Mouse (Mus musculus): Measurements from ENCODE around the gene Gm13277. TPM values are rescaled to one million over a fixed set of nuclear protein-coding genes. Genes with fewer than 3 reads are reported as not detected.
"Not testable (repeated sequence)": the region's sequence is repeated elsewhere in the genome, so short reads cannot be mapped to it uniquely, and the experiment has no call there.

The Gm13277 gene
- polyA plus RNA-seq, 1 experiment from 2014 or later: not detected

DNA sequence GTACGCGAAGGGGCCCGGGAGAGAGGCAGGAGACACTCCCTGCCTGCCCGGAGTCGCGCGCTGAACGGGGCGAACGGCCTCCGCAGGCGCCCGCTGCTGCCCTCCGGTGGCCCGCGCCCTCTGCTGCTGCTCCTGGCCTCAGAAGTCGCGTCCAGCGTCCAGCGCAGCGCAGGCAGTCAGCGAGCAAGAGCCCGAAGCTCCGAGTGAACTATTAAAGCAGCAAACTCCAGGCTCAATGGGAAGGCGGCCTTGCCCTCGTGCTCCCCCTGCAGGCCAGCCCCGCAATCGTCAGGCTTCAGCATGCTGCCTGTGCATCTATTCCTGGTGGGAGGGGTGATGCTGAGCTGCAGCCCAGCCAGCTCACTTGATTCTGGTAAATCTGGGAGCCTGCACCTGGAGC lies 2.8 kb downstream of the Gm13277 start, which contains the start of gene Gm13278:
TSS of gene Gm13278 (plus strand) at position 301 of the 400 bp plus-strand sequence.
- H3K4me2 ChIP-seq (ENCODE audit: low read length); H3K9ac ChIP-seq (ENCODE audit: low read length); H3K4me3 ChIP-seq (ENCODE audit: control insufficient read depth in 1 of 2, insufficient read depth in 1 of 2, low read depth in 1 of 2, low read length in 2 of 2); H3K36me3 ChIP-seq (ENCODE audit: control insufficient read depth, insufficient read depth, low read length); ATAC-seq (ENCODE audit: insufficient number of reproducible peaks, insufficient read depth, low FRiP score, low read depth); H3K27me3 ChIP-seq (ENCODE audit: control insufficient read depth, insufficient read depth, low read length); H3K4me1 ChIP-seq (ENCODE audit: control insufficient read depth in 2 of 2, insufficient read depth in 2 of 2, low read length in 2 of 2); H3K9me3 ChIP-seq (ENCODE audit: control insufficient read depth, low read length); H3K27ac ChIP-seq (replicated peaks in 1 of 2; ENCODE audit: control insufficient read depth in 1 of 2, insufficient read depth in 1 of 2, low read depth in 2 of 2, low read length in 2 of 2): not testable (repeated sequence)
- whole genome bisulfite sequencing: no CpG with 5 or more reads among the region's 28 CpGs

DNA sequence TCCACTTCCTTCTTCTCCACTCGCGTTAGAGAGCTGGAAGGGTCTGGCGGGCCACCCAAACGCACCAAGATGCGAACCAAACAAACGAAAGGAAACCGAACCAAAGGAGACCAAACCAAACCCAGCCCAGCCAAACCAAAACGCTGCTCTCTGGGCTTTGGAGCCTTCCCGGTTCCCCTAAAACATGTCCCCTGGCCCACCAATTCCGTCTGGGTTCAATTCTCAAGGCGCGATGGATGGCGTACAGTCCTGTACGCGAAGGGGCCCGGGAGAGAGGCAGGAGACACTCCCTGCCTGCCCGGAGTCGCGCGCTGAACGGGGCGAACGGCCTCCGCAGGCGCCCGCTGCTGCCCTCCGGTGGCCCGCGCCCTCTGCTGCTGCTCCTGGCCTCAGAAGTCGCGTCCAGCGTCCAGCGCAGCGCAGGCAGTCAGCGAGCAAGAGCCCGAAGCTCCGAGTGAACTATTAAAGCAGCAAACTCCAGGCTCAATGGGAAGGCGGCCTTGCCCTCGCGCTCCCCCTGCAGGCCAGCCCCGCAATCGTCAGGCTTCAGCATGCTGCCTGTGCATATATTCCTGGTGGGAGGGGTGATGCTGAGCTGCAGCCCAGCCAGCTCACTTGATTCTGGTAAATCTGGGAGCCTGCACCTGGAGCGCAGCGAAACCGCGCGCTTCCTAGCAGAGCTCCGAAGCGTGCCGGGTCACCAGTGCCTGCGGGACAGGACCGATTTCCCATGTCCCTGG lies 5.7 kb downstream of the Gm13277 start, which contains the start of gene Gm13275:
TSS of gene Gm13275 (plus strand) at position 552 of the 740 bp plus-strand sequence.
- H3K4me2 ChIP-seq (ENCODE audit: low read length); H3K9ac ChIP-seq (ENCODE audit: low read length); H3K36me3 ChIP-seq (ENCODE audit: control insufficient read depth, insufficient read depth, low read length); H3K27ac ChIP-seq (replicated peaks in 1 of 2; ENCODE audit: control insufficient read depth in 1 of 2, insufficient read depth in 1 of 2, low read depth in 2 of 2, low read length in 2 of 2); H3K4me3 ChIP-seq (ENCODE audit: control insufficient read depth in 1 of 2, insufficient read depth in 1 of 2, low read depth in 1 of 2, low read length in 2 of 2); ATAC-seq (ENCODE audit: insufficient number of reproducible peaks, insufficient read depth, low FRiP score, low read depth); H3K27me3 ChIP-seq (ENCODE audit: control insufficient read depth, insufficient read depth, low read length); H3K9me3 ChIP-seq (ENCODE audit: control insufficient read depth, low read length); H3K4me1 ChIP-seq (ENCODE audit: control insufficient read depth in 2 of 2, insufficient read depth in 2 of 2, low read length in 2 of 2): not testable (repeated sequence)
- 0% methylated on average over 5 of the region's 52 CpGs for WGBS

DNA sequence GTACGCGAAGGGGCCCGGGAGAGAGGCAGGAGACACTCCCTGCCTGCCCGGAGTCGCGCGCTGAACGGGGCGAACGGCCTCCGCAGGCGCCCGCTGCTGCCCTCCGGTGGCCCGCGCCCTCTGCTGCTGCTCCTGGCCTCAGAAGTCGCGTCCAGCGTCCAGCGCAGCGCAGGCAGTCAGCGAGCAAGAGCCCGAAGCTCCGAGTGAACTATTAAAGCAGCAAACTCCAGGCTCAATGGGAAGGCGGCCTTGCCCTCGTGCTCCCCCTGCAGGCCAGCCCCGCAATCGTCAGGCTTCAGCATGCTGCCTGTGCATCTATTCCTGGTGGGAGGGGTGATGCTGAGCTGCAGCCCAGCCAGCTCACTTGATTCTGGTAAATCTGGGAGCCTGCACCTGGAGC lies 8.7 kb downstream of the Gm13277 start, which contains the start of gene Gm13279:
TSS of gene Gm13279 (plus strand) at position 301 of the 400 bp plus-strand sequence.
- not testable (repeated sequence) for H3K36me3 ChIP-seq (ENCODE audit: control insufficient read depth, insufficient read depth, low read length); H3K9ac ChIP-seq (ENCODE audit: low read length); H3K4me2 ChIP-seq (ENCODE audit: low read length); H3K27ac ChIP-seq (replicated peaks in 1 of 2; ENCODE audit: control insufficient read depth in 1 of 2, insufficient read depth in 1 of 2, low read depth in 2 of 2, low read length in 2 of 2); H3K4me1 ChIP-seq (ENCODE audit: control insufficient read depth in 2 of 2, insufficient read depth in 2 of 2, low read length in 2 of 2); H3K9me3 ChIP-seq (ENCODE audit: control insufficient read depth, low read length); H3K4me3 ChIP-seq (ENCODE audit: control insufficient read depth in 1 of 2, insufficient read depth in 1 of 2, low read depth in 1 of 2, low read length in 2 of 2); ATAC-seq (ENCODE audit: insufficient number of reproducible peaks, insufficient read depth, low FRiP score, low read depth); H3K27me3 ChIP-seq (ENCODE audit: control insufficient read depth, insufficient read depth, low read length)
- WGBS: no CpG with 5 or more reads among the region's 28 CpGs

DNA sequence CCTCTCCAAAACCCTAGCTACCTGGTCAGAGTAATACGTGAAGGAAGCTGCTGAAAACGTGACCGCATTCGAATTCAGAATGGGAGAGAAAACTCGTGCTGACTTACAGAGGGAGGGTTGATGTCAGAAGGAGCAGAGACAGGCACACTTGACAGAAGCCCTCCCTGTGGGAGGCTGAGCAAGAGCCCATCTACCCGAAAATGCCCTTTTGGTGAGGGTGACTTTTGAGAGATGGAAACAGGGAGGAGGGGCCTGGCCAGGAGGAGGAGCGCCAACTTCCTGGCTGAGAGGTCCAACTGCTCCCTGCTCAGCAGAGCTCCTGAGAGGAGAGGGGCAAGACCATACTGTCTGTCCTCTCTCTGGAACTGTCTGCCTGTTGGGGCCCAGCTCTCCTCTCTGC lies 10.9 kb downstream of the Gm13277 start, which contains the start of gene Gm13285:
TSS of gene Gm13285 (plus strand) at position 301 of the 400 bp plus-strand sequence.
- not testable (repeated sequence) for H3K36me3 ChIP-seq (ENCODE audit: control insufficient read depth, insufficient read depth, low read length); H3K27ac ChIP-seq (replicated peaks in 1 of 2; ENCODE audit: control insufficient read depth in 1 of 2, insufficient read depth in 1 of 2, low read depth in 2 of 2, low read length in 2 of 2); H3K9me3 ChIP-seq (ENCODE audit: control insufficient read depth, low read length); H3K4me2 ChIP-seq (ENCODE audit: low read length); H3K4me1 ChIP-seq (ENCODE audit: control insufficient read depth in 2 of 2, insufficient read depth in 2 of 2, low read length in 2 of 2); H3K27me3 ChIP-seq (ENCODE audit: control insufficient read depth, insufficient read depth, low read length); ATAC-seq (ENCODE audit: insufficient number of reproducible peaks, insufficient read depth, low FRiP score, low read depth); H3K9ac ChIP-seq (ENCODE audit: low read length); H3K4me3 ChIP-seq (ENCODE audit: control insufficient read depth in 1 of 2, insufficient read depth in 1 of 2, low read depth in 1 of 2, low read length in 2 of 2)
- WGBS: 14% methylated on average over 1 of the region's 7 CpGs

DNA sequence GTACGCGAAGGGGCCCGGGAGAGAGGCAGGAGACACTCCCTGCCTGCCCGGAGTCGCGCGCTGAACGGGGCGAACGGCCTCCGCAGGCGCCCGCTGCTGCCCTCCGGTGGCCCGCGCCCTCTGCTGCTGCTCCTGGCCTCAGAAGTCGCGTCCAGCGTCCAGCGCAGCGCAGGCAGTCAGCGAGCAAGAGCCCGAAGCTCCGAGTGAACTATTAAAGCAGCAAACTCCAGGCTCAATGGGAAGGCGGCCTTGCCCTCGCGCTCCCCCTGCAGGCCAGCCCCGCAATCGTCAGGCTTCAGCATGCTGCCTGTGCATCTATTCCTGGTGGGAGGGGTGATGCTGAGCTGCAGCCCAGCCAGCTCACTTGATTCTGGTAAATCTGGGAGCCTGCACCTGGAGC lies 14.5 kb downstream of the Gm13277 start, which contains the start of gene Gm13287:
TSS of gene Gm13287 (plus strand) at position 301 of the 400 bp plus-strand sequence.
- not testable (repeated sequence) for H3K36me3 ChIP-seq (ENCODE audit: control insufficient read depth, insufficient read depth, low read length); H3K27ac ChIP-seq (replicated peaks in 1 of 2; ENCODE audit: control insufficient read depth in 1 of 2, insufficient read depth in 1 of 2, low read depth in 2 of 2, low read length in 2 of 2)
- WGBS: no CpG with 5 or more reads among the region's 29 CpGs

DNA sequence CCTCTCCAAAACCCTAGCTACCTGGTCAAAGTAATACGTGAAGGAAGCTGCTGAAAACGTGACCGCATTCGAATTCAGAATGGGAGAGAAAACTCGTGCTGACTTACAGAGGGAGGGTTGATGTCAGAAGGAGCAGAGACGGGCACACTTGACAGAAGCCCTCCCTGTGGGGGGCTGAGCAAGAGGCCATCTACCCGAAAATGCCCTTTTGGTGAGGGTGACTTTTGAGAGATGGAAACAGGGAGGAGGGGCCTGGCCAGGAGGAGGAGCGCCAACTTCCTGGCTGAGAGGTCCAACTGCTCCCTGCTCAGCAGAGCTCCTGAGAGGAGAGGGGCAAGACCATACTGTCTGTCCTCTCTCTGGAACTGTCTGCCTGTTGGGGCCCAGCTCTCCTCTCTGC lies 16.8 kb downstream of the Gm13277 start, which contains the start of gene Gm13288:
TSS of gene Gm13288 (plus strand) at position 301 of the 400 bp plus-strand sequence.
- Histone ChIP-seq H3K27me3 (ENCODE audit: control insufficient read depth, insufficient read depth, low read length) (peaks cover 15% of the 10 kb centered on the region), H3K4me3 (ENCODE audit: control insufficient read depth in 1 of 2, insufficient read depth in 1 of 2, low read depth in 1 of 2, low read length in 2 of 2) (peak within 1 kb of the TSS in 1 of 2 experiments; percentile 21; a peak in 2 of 4 replicates)
- H3K4me1 ChIP-seq (ENCODE audit: control insufficient read depth in 2 of 2, insufficient read depth in 2 of 2, low read length in 2 of 2); H3K36me3 ChIP-seq (ENCODE audit: control insufficient read depth, insufficient read depth, low read length); ATAC-seq (ENCODE audit: insufficient number of reproducible peaks, insufficient read depth, low FRiP score, low read depth); H3K9me3 ChIP-seq (ENCODE audit: control insufficient read depth, low read length); H3K9ac ChIP-seq (ENCODE audit: low read length); H3K27ac ChIP-seq (replicated peaks in 1 of 2; ENCODE audit: control insufficient read depth in 1 of 2, insufficient read depth in 1 of 2, low read depth in 2 of 2, low read length in 2 of 2); H3K4me2 ChIP-seq (ENCODE audit: low read length): not testable (repeated sequence)
- no CpG with 5 or more reads among the region's 8 CpGs for WGBS

More for the DNA sequence above, 14.5 kb downstream of the Gm13277 start, which contains the start of gene Gm13287:
- not testable (repeated sequence) for H3K4me1 ChIP-seq (ENCODE audit: control insufficient read depth in 2 of 2, insufficient read depth in 2 of 2, low read length in 2 of 2); H3K4me3 ChIP-seq (ENCODE audit: control insufficient read depth in 1 of 2, insufficient read depth in 1 of 2, low read depth in 1 of 2, low read length in 2 of 2); H3K9me3 ChIP-seq (ENCODE audit: control insufficient read depth, low read length); ATAC-seq (ENCODE audit: insufficient number of reproducible peaks, insufficient read depth, low FRiP score, low read depth); H3K9ac ChIP-seq (ENCODE audit: low read length); H3K27me3 ChIP-seq (ENCODE audit: control insufficient read depth, insufficient read depth, low read length)
- H3K4me2 ChIP-seq (ENCODE audit: low read length): 0 out of 2 replicates have a peak within 1 kb of the TSS, but pooled peaks have one; percentile 27

DNA sequence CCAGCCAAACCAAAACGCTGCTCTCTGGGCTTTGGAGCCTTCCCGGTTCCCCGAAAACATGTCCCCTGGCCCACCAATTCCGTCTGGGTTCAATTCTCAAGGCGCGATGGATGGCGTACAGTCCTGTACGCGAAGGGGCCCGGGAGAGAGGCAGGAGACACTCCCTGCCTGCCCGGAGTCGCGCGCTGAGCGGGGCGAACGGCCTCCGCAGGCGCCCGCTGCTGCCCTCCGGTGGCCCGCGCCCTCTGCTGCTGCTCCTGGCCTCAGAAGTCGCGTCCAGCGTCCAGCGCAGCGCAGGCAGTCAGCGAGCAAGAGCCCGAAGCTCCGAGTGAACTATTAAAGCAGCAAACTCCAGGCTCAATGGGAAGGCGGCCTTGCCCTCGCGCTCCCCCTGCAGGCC lies 17.3 kb downstream of the Gm13277 start:
- H3K4me2 ChIP-seq (ENCODE audit: low read length): not testable (repeated sequence)

More for the DNA sequence above, 17.3 kb downstream of the Gm13277 start:
- peak overlapping the region in 1 of 2 experiments; percentile 21; a peak in 2 of 4 replicates for H3K4me3 ChIP-seq (ENCODE audit: control insufficient read depth in 1 of 2, insufficient read depth in 1 of 2, low read depth in 1 of 2, low read length in 2 of 2)
- not testable (repeated sequence) for ATAC-seq (ENCODE audit: insufficient number of reproducible peaks, insufficient read depth, low FRiP score, low read depth); H3K4me1 ChIP-seq (ENCODE audit: control insufficient read depth in 2 of 2, insufficient read depth in 2 of 2, low read length in 2 of 2); H3K9me3 ChIP-seq (ENCODE audit: control insufficient read depth, low read length); H3K36me3 ChIP-seq (ENCODE audit: control insufficient read depth, insufficient read depth, low read length); H3K9ac ChIP-seq (ENCODE audit: low read length); H3K27ac ChIP-seq (replicated peaks in 1 of 2; ENCODE audit: control insufficient read depth in 1 of 2, insufficient read depth in 1 of 2, low read depth in 2 of 2, low read length in 2 of 2)
- H3K27me3 ChIP-seq (ENCODE audit: control insufficient read depth, insufficient read depth, low read length): peaks cover 15% of the 10 kb centered on the region
- no CpG with 5 or more reads among the region's 34 CpGs for WGBS

Data from heart, embryonic 14.5 days (tissue).